Mouse (Mus musculus): ENCODE data around the gene Bdnf.

The Bdnf gene

DNA sequence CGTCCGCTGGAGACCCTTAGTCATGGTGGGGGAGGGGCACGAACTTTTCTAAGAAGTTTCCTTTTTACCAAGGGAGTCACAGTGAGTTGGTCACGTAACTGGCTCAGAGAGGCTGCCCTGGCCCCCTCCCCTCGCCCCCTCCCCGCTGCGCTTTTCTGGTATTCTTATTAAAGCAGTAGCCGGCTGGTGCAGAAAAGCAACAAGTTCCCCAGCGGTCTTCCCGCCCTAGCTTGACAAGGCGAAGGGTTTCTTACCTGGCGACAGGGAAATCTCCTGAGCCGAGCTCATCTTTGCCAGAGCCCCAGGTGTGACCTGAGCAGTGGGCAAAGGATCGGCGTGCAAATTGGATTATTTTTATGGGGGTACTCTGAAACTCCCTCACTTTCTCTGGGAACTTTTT, at the start of gene Bdnf:
Gene Bdnf, plus strand, starts transcription at position 169 of the 400 bp plus-strand sequence.
- no peak for DNase-seq (ENCODE audit: low spot score in 2 of 2)

DNA sequence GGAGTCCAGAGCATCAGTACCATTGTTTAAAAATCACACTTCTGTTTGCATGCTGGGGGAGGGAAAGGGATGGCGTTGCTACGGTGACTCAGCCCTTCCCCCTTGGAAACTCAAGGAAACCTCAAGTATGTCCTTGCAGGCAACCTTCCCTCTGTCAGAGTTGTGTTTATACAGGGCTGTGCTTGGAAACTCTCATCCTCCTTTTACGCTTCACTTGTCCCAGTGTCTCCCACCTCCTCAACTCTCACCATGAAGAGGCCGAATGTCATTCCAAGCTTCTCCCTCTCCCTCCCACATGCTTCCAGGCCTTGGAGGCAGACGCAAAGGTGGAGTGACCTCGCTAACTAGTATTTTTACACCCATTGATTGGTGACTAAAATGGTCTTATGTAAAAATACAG, 47.6 kb upstream of the Bdnf start:
- no peak for DNase-seq (ENCODE audit: low spot score in 2 of 2)

DNA sequence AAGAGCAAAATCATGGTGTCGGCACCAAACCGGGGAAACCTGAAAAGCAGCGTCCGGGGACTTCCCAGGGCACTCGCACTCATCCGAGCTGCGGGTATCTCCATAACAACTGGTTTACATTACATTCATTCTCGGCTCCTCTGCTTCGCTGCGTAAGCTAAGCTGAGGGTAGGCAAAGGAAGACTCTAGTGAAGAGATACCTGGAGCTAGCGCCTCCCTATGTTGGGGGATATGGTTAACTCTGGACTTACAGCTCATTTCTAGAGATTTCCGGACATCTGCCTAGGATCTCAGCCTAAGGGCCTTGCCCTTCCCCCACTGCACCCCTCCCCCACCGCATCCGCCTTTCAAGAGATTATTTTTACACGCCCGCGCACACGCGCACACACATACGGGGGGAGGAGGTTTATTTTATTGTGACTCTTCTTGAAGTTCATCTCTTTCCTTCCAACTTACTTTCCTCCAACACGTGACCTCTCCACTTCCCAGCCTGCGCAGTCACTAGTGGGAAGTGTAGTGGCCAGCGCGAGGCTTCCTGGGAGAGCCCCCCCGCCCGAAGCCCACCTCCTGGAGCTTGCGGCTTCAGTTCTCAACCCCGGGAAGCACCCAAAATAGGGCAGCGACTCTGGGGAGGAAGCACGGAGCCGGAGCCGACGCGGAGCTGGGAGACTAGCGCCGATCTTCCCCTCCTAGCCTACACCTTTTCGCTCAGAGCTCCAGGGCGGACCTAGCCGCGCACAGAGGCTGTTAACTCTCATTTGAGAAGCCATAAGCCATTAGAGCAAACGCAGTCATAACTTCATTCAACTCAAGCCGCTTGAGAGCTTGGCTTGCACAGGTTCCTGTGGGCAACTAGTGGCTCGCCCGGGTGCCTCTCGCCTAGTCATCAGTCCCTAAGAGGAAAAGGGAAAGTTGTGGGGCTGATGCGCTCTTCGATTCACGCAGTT, 718 bp upstream of the Bdnf start:
- DNase-seq (ENCODE audit: low spot score in 2 of 2), result no peak

- DNase-seq (ENCODE audit: low spot score in 2 of 2), result no peak
Measured at GRCm38 (mm10) chr2:109675051-109675450, 551 bp downstream of the Bdnf start.

DNA sequence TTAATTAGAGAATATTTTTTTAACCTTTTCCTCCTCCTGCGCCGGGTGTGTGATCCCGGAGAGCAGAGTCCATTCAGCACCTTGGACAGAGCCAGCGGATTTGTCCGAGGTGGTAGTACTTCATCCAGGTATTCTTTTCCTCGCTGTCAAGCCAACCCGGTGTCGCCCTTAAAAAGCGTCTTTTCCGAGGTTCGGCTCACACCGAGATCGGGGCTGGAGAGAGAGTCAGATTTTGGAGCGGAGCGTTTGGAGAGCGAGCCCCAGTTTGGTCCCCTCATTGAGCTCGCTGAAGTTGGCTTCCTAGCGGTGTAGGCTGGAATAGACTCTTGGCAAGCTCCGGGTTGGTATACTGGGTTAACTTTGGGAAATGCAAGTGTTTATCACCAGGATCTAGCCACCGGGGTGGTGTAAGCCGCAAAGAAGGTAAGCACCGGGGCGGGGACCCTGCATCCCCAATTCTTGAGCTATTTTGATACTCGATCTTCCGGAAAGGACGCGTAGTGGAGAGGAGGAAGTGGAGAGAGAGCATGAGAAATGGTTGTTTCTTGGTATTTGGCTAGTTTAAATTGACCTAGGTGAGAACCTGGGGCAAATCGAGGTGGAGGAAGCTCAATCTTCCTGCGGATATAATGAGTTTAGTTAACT, 1.6 kb downstream of the Bdnf start:
- DNase-seq (ENCODE audit: low spot score in 2 of 2), result no peak

DNA sequence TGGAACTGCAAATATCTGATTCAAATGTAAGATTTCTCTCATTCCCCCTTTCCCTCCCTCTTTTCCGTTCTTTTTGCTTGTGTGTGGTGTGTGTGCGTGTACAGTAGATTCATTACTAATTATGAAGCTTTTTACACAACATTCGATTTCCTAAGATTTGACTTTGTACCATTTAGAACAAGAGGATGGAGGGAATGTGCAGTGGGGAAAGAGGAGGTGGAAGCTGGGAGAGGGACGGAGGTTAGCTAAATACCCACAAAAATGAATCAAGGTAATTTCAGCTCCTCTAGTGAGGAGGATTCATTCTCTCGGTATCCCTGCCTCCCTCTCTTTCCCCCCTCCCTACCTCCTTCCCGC, 2.1 kb downstream of the Bdnf start:
- DNase-seq (ENCODE audit: low spot score in 2 of 2), result no peak

GRCm38 (mm10) chr2:109677221-109678089, 3.0 kb downstream of the Bdnf start:
- DNase-seq (ENCODE audit: low spot score in 2 of 2), result no peak

- no peak for DNase-seq (ENCODE audit: low spot score in 2 of 2)
Measured at GRCm38 (mm10) chr2:109678090-109678409, 3.5 kb downstream of the Bdnf start.

GRCm38 (mm10) chr2:109678454-109678853, 4.0 kb downstream of the Bdnf start:
- no peak for DNase-seq (ENCODE audit: low spot score in 2 of 2)

- DNase-seq (ENCODE audit: low spot score in 2 of 2), result no peak
Measured at GRCm38 (mm10) chr2:109679446-109679845, 4.9 kb downstream of the Bdnf start.

DNA sequence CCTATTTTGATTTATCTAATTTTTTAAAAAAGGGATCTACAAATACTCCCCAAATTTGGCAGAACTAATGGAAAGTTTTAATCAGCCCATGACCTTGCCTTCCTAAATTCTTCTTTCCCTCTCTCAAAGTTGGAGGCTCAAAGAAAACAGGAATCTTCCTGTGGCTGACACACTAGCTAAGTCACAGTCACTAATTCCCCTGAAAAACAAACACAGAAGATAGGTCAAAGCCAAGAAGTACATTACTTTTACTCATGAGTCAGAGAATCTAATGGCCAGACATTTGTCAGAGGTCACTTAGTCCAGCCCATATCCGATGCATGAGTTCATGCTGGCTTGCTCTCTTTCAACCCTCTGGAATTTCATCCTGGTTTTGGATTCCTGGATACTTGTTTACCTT, 6.6 kb downstream of the Bdnf start:
- no peak for DNase-seq (ENCODE audit: low spot score in 2 of 2)

DNA sequence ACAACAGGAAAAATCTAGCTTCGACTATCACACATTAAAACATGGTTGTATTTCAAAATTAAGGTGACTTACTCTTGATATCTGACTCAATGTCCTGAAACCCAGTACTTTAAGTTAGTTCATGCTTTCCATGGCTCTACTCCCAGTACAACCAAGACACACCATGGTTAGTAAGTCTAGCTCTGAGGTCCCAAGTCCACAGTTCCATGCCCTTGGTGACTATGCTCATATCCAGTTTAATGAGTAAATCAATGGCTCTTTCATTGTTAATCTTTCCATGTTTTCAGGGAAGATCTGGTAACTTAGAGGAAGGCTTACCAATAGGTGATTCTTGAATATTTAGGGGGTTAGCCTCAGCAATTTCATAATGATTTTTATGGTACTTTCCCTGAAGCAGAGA, 14.2 kb downstream of the Bdnf start:
- no peak for DNase-seq (ENCODE audit: low spot score in 2 of 2)

- no peak for DNase-seq (ENCODE audit: low spot score in 2 of 2)
Measured at GRCm38 (mm10) chr2:109692266-109693177, 18.0 kb downstream of the Bdnf start.

DNA sequence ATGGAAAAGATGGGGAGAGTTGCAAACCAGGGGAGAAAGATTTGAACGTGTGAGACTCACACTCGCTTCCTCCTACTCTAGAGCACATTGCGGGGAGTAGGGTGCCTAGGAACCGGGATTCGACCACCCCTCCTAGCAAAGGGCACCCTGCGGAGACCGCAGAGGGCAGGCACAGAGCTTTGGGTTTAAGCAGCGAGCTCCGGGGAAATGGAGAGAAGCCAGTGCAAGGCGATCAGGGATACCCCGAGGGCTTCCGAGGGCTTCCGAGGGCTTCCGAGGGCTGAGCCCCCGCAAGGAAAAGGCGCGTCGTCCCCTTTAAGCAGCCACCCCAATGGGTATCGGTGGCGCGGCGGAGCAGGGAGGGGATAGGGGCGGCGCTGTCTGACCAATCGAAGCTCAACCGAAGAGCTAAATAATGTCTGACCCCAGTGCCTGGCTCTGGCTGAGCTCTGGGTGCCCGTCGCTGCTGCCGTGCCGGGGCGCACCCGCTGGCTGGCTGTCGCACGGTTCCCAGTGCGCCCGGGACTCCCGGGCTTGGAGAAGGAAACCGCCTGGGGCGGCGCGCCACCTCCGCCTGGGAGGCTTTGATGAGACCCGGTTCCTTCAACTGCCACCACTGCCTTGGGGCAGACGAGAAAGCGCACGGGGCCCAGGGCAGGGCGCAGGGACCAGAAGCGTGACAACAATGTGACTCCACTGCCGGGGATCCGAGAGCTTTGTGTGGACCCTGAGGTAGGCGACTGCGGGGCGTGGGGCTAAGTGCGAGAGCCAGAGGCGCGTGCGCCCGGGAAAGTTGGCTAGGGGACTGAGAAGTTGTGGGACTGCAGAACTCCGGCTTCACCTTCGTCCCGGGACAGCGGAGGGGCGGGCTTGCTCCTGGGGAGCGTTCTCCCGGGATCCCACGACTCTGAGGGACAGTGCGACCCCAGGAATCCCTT, 18.9 kb downstream of the Bdnf start:
- no peak for DNase-seq (ENCODE audit: low spot score in 2 of 2)

- no peak for DNase-seq (ENCODE audit: low spot score in 2 of 2)
Measured at GRCm38 (mm10) chr2:109694116-109694837, 19.8 kb downstream of the Bdnf start.

- DNase-seq (ENCODE audit: low spot score in 2 of 2), result no peak
Measured at GRCm38 (mm10) chr2:109694838-109695225, 20.3 kb downstream of the Bdnf start.

GRCm38 (mm10) chr2:109697151-109697550, 22.7 kb downstream of the Bdnf start:
- no peak for DNase-seq (ENCODE audit: low spot score in 2 of 2)

GRCm38 (mm10) chr2:109700291-109700690, 25.8 kb downstream of the Bdnf start:
- no peak for DNase-seq (ENCODE audit: low spot score in 2 of 2)

DNA sequence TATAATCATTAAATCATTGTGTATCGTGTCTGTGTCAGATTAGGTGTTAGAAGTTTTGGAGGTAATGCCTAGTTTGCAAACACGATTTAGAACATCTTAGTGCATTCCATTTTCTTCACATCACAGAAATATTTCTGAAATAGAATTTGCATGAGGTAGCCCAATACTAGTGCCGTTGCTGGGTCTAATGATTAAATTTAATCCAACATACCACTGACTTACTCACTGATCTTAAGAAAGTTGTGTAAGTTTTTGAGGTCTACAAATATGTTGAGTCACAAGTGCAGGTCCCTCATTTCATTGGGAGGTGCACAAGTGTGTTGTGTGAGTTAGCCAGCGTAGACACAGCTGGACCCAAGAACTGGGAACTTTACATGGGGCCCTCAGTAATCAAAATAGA, 29.1 kb downstream of the Bdnf start:
- DNase-seq (ENCODE audit: low spot score in 2 of 2), result no peak

- no peak for DNase-seq (ENCODE audit: low spot score in 2 of 2)
Measured at GRCm38 (mm10) chr2:109704053-109704452, 29.6 kb downstream of the Bdnf start.
